In the genomic region with DNA sequence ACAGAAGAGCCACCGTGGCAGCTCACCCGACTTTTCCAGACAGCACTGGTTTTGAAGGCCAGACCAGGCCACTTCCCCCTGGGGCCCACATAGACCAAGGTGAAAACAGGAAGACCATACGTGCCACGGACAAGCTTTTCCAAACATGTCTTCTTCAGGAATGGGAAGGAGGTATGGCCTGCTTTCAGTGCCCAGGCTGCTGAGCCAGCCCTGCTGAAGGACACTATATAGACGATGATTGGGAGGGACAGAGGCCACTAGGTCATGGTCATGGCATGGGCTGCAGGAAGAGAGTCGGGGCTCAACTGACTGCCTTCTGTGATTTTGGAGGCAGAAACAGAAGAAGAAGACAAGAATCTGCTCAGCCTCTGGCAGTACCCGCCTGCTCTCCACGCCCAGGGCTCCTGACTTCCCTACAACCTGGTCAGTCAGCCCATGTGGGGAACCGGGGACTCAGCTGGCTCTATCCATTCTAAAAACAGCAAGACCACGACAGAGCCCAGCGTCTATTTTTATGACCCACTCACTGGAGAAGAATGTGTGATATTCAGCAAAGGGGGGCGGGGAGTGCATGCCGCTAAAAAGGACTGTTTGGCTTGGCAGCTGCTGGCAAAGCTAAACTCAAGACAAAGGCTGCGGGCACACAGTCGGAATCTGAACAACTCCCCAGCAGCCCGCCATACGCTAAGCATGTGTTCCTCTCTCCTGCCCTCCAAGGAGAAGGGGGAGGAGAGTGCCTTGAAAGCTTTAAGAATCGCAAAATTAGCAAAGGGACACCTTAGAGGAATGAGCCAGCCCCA, we compare ENCODE assay signal across 9 mouse cellular contexts. TPM values are rescaled to one million over a fixed set of nuclear protein-coding genes. Genes with fewer than 3 reads are reported as not detected.
A peak's percentile ranks its signal among the peaks of the same experiment; 100 is the strongest.
DNase-seq lines count a peak whose midpoint lies in the region; ATAC-seq lines count a peak whose summit lies in the region.
"Had no signal": no experiment of that assay in that cellular context is flagged by ENCODE, and none has a peak within 500 bp of the region (broad histone marks: within the 10 kb centered on the region; RNA-seq: fewer than 3 reads in every experiment).

No protein-coding gene starts in this region.

- no peaks in the 10 kb centered on the region for H3K27me3 ChIP-seq in heart, embryonic 13.5 days (replicated peaks)
- H3K27me3 ChIP-seq in stomach, embryonic 15.5 days (replicated peaks): no peaks in the 10 kb centered on the region

- H3K36me3 ChIP-seq in heart, embryonic 13.5 days: peaks cover 58% of the 10 kb centered on the region
- peaks cover 9% of the 10 kb centered on the region; the same call in 1 of the 2 replicates for H3K36me3 ChIP-seq in stomach, embryonic 15.5 days

- DNase-seq in gastrocnemius, adult 18-20 months (ENCODE audit: low spot score): peak; percentile 51
- DNase-seq in gastrocnemius, postnatal 25 days: no peak
- peak; percentile 55 for DNase-seq in brain, embryonic 18.5 days (ENCODE audit: low read depth, low spot score)
- peak; percentile 77 for DNase-seq in kidney, postnatal 14 days
- peak; percentile 81 for DNase-seq in lung, postnatal 25 days (ENCODE audit: low spot score)
- DNase-seq in cerebellum, adult 18-20 months: no peak

- 18% methylated on average over 18 of the region's 18 CpGs for WGBS in heart, embryonic 13.5 days
- 46% methylated on average over 18 of the region's 18 CpGs for WGBS in stomach, embryonic 15.5 days

- peak overlapping the region; percentile 99 for H3K27ac ChIP-seq in heart, embryonic 13.5 days (replicated peaks)
- peak overlapping the region; percentile 80 for H3K27ac ChIP-seq in stomach, embryonic 15.5 days

- peak overlapping the region; percentile 55 for H3K4me2 ChIP-seq in heart, embryonic 13.5 days
- peak overlapping the region; percentile 5; the same call in 1 of the 2 replicates for H3K4me2 ChIP-seq in stomach, embryonic 15.5 days

- ATAC-seq in heart, embryonic 13.5 days (ENCODE audit: extremely low read depth, insufficient number of reproducible peaks, low FRiP score, low TSS enrichment): peak; percentile 72; the same call in 1 of the 2 replicates
- peak; percentile 49; the same call in 1 of the 2 replicates for ATAC-seq in stomach, embryonic 15.5 days (ENCODE audit: insufficient read depth, low FRiP score, low read depth)

- H3K4me3 ChIP-seq in heart, embryonic 13.5 days: 0 out of 2 replicates have a peak overlapping the region, but pooled peaks have one; percentile 9
- no peak overlapping the region for H3K4me3 ChIP-seq in stomach, embryonic 15.5 days (replicated peaks)
- H3K4me3 ChIP-seq: erythroblast, embryonic 14.5 days had no signal

- H3K9me3 ChIP-seq in heart, embryonic 13.5 days: no peaks in the 10 kb centered on the region
- H3K9me3 ChIP-seq in stomach, embryonic 15.5 days: no peaks in the 10 kb centered on the region

- H3K4me1 ChIP-seq in heart, embryonic 13.5 days: peaks cover 76% of the 10 kb centered on the region
- peaks cover 20% of the 10 kb centered on the region for H3K4me1 ChIP-seq in stomach, embryonic 15.5 days

- peak overlapping the region; percentile 80 for H3K9ac ChIP-seq in heart, embryonic 13.5 days
- H3K9ac ChIP-seq in stomach, embryonic 15.5 days: no peak overlapping the region

RNA-seq across cellular contexts. Expression of gene 2310022B05Rik, which starts 19.4 kb away (rescaled TPM):
- total RNA-seq in gastrocnemius, adult 18-20 months (2021): 10 to 100 TPM; 10.0 to 15.7 TPM
- total RNA-seq in gastrocnemius, postnatal 25 days (2021): 10 to 100 TPM; 13.7 to 14.0 TPM
- polyA plus RNA-seq in heart, embryonic 13.5 days (2015; fragmentation: Nextera tagmentation; extraction: Ambion mirVana): 37.8 TPM in 2 replicates
- polyA plus RNA-seq in stomach, embryonic 15.5 days (2015; fragmentation: Nextera tagmentation; extraction: Ambion mirVana): 25.1 and 26.5 TPM in 2 replicates

Comparison
In these comparisons a context has a peak if more than half of its experiments do, and no peak if none do; other contexts are left out.
1. DNase-seq: peak in gastrocnemius, adult 18-20 months (single experiment), brain, embryonic 18.5 days (single experiment), kidney, postnatal 14 days (single experiment) and lung, postnatal 25 days (single experiment); none in gastrocnemius, postnatal 25 days (single experiment) and cerebellum, adult 18-20 months (0 of 2).